Mouse (Mus musculus) urinary bladder, postnatal 0 days (tissue): ENCODE data around the gene Ifitm7. TPM values are rescaled to one million over a fixed set of nuclear protein-coding genes. Genes with fewer than 3 reads are reported as not detected.

Source experiments
- polyA plus RNA-seq: library from polyadenylated mRNA; unstranded; fragments of >200 nt; fragmentation: Nextera tagmentation; extraction: Ambion mirVana; gene quantifications from 2 replicates; pipeline ENCODE4 v1.2.1, GENCODE M21; 2015

The Ifitm7 gene
- not detected in 2 replicates for polyA plus RNA-seq

DNA sequence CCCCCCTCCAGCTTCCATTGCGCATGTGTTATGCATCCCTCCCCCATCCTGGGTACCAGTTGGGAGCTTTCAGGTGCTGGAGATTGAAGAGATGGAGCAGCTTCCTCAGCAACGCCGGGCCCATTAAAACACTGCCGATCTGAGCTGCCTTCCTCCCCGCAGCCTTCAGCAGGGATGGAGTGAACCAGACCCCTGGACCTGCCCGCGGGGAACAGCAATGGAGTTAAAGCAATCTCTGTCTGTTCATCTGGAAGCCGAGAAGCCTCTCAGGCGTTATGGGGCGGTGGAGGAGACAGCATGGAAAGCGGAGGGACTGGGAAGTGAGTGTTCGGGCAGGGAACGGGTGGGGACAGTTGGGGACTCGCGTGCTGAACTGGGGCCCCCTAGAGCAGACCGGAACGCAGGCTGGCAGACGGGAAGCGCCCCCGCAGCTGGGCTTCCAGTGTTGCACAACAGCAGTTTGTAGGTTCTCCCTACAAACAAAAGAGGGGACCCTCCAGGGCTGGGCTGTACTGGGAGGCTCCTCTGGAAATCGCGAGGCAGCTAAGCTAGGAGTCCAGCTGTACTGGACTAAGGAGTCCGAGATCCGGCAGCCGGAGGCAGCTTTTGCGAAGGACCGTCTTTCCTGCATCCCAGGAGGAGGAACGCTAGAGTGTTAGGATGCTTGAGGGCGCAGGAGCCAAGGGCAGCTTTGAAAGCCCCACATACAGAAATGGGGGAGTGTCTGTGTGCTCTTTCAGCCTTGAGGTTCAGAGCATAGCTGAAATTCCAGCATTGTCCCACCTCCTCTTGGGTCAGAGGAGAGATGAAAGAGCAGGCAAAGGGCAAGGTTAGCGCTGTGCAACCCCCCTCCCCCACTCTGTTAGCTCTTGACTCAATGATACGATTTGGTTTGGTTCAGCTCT, at the start of gene Ifitm7, which contains the start of gene 2900011O08Rik:
Gene Ifitm7 (minus strand): TSS at position 315 of the 905 bp plus-strand sequence.
Gene 2900011O08Rik (plus strand): TSS at position 31 of the 905 bp plus-strand sequence.

Other genes starting within 250 kb of the Ifitm7 start
- 37.8 and 40.8 TPM in 2 replicates for gene Rrn3, start 206.2 kb downstream of the Ifitm7 start, polyA plus RNA-seq
- gene Ntan1, start 168.0 kb downstream of the Ifitm7 start, polyA plus RNA-seq: 161 and 176 TPM in 2 replicates
- gene Pdxdc1, start 83.8 kb downstream of the Ifitm7 start, polyA plus RNA-seq: 73.2 and 85.0 TPM in 2 replicates
- 4.0 and 4.7 TPM in 2 replicates for gene Mpv17l, start 83.7 kb downstream of the Ifitm7 start, polyA plus RNA-seq
- 0.06 and 0.29 TPM in 2 replicates for gene 2900011O08Rik, start 284 bp downstream of the Ifitm7 start, polyA plus RNA-seq
- gene Nde1, start 176.4 kb upstream of the Ifitm7 start, polyA plus RNA-seq: 33.4 and 41.1 TPM in 2 replicates
- gene Marf1, start 176.5 kb upstream of the Ifitm7 start, polyA plus RNA-seq: 5.9 and 6.6 TPM in 2 replicates